Mouse (Mus musculus): ENCODE measurements around the gene Krtap19-3. TPM values are rescaled to one million over a fixed set of nuclear protein-coding genes. Genes with fewer than 3 reads are reported as not detected.

Krtap19-3 gene
- total RNA-seq (2021), result not detected
- not detected in 2 replicates for polyA plus RNA-seq (2012; rRNA removed)
- long read RNA-seq, result 0 reads

GRCm38 (mm10) chr16:88877938-88878337 lies at the start of gene Krtap19-3:
Krtap19-3 (minus strand) TSS chr16:88878038.
- no peak for DNase-seq
- intact Hi-C loops (cut with DNase I), result no loop called here
- Histone ChIP-seq H3K27me3 (ENCODE audit: control insufficient read depth, insufficient read depth, low read length) (no peaks in the 10 kb centered on the region), H3K36me3 (ENCODE audit: control insufficient read depth, insufficient read depth, low read length) (no peaks in the 10 kb centered on the region), H3K4me3 (no peak within 1 kb of the TSS), H3K9ac (ENCODE audit: low read depth, low read length) (no peak within 1 kb of the TSS), H3K4me1 (ENCODE audit: control insufficient read depth, insufficient read depth, low read length) (no peaks in the 10 kb centered on the region), H3K79me2 (replicated peaks; ENCODE audit: control insufficient read depth, insufficient read depth, low read length) (no peaks in the 10 kb centered on the region), H3K27ac (no peak within 1 kb of the TSS)
- TF ChIP-seq EP300 (IDR thresholded peaks at IDR 0.05; ENCODE audit: insufficient read depth, low read depth, low read length) (no peak), CTCF (IDR thresholded peaks at IDR 0.05) (no peak), POLR2A (IDR thresholded peaks at IDR 0.05; ENCODE audit: insufficient read depth, low read depth, low read length) (no peak)
- WGBS, result 88% methylated on average over 2 of the region's 2 CpGs

GRCm38 (mm10) chr16:88896357-88896756 lies 18.5 kb upstream of the Krtap19-3 start, which contains the start of gene Krtap19-5:
Krtap19-5 (minus strand) TSS chr16:88896457.
- 85% methylated on average over 6 of the region's 6 CpGs for WGBS

GRCm38 (mm10) chr16:88886870-88887269 lies 9.0 kb upstream of the Krtap19-3 start:
- DNase-seq, result no peak
- no peak overlapping the region for H3K9ac ChIP-seq (ENCODE audit: low read depth, low read length)
- no peaks in the 10 kb centered on the region for H3K36me3 ChIP-seq (ENCODE audit: control insufficient read depth, insufficient read depth, low read length)
- no peak for TF ChIP-seq EP300 (IDR thresholded peaks at IDR 0.05; ENCODE audit: insufficient read depth, low read depth, low read length)
- TF ChIP-seq POLR2A (IDR thresholded peaks at IDR 0.05; ENCODE audit: insufficient read depth, low read depth, low read length), result no peak
- TF ChIP-seq CTCF (IDR thresholded peaks at IDR 0.05), result no peak
- H3K4me1 ChIP-seq (ENCODE audit: control insufficient read depth, insufficient read depth, low read length), result no peaks in the 10 kb centered on the region
- no peak overlapping the region for H3K4me3 ChIP-seq
- H3K27me3 ChIP-seq (ENCODE audit: control insufficient read depth, insufficient read depth, low read length), result no peaks in the 10 kb centered on the region
- no peak overlapping the region for H3K27ac ChIP-seq
- intact Hi-C loops (cut with DNase I), result no loop called here
- no peaks in the 10 kb centered on the region for H3K79me2 ChIP-seq (replicated peaks; ENCODE audit: control insufficient read depth, insufficient read depth, low read length)
- WGBS, result 77% methylated on average over 6 of the region's 6 CpGs

More at GRCm38 (mm10) chr16:88896357-88896756, 18.5 kb upstream of the Krtap19-3 start, which contains the start of gene Krtap19-5:
- H3K9ac ChIP-seq (ENCODE audit: low read depth, low read length), result no peak within 1 kb of the TSS
- no peak for DNase-seq
- H3K27ac ChIP-seq, result no peak within 1 kb of the TSS
- no peaks in the 10 kb centered on the region for H3K27me3 ChIP-seq (ENCODE audit: control insufficient read depth, insufficient read depth, low read length)
- H3K4me3 ChIP-seq, result no peak within 1 kb of the TSS
- H3K4me1 ChIP-seq (ENCODE audit: control insufficient read depth, insufficient read depth, low read length), result no peaks in the 10 kb centered on the region
- no peaks in the 10 kb centered on the region for H3K79me2 ChIP-seq (replicated peaks; ENCODE audit: control insufficient read depth, insufficient read depth, low read length)
- no peak for TF ChIP-seq EP300 (IDR thresholded peaks at IDR 0.05; ENCODE audit: insufficient read depth, low read depth, low read length)
- no peak for TF ChIP-seq CTCF (IDR thresholded peaks at IDR 0.05)
- TF ChIP-seq POLR2A (IDR thresholded peaks at IDR 0.05; ENCODE audit: insufficient read depth, low read depth, low read length), result no peak
- intact Hi-C loops (cut with DNase I), result no loop called here
- H3K36me3 ChIP-seq (ENCODE audit: control insufficient read depth, insufficient read depth, low read length), result no peaks in the 10 kb centered on the region

DNA sequence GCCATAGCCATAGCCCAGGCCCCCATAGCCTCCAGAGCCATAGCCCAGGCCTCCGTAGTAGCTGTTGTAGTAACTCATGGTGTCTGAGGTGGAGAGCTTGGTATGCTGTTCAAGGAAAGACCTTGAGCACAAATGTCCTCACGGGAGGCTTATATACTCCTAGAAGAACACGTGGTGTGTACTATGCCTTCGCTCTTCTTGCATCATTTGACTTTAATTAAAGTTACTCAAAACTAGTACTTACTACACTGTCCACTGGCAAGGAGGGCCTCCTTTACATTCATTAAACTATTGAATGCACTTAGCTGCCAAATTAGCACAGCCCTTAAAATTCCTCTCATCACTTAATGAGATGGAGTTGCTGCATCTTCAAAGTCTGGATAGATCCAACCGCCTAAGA lies 7.2 kb upstream of the Krtap19-3 start, which contains the start of gene Krtap19-4:
TSS of gene Krtap19-4 (minus strand) at position 101 of the 400 bp plus-strand sequence.
- no peak for DNase-seq
- Histone ChIP-seq H3K36me3 (ENCODE audit: control insufficient read depth, insufficient read depth, low read length) (no peaks in the 10 kb centered on the region), H3K4me3 (no peak within 1 kb of the TSS), H3K27me3 (ENCODE audit: control insufficient read depth, insufficient read depth, low read length) (no peaks in the 10 kb centered on the region), H3K9ac (ENCODE audit: low read depth, low read length) (no peak within 1 kb of the TSS), H3K27ac (no peak within 1 kb of the TSS), H3K79me2 (replicated peaks; ENCODE audit: control insufficient read depth, insufficient read depth, low read length) (no peaks in the 10 kb centered on the region), H3K4me1 (ENCODE audit: control insufficient read depth, insufficient read depth, low read length) (no peaks in the 10 kb centered on the region)
- WGBS, result 68% methylated on average over 5 of the region's 5 CpGs
- no peak for TF ChIP-seq CTCF (IDR thresholded peaks at IDR 0.05)
- TF ChIP-seq POLR2A (IDR thresholded peaks at IDR 0.05; ENCODE audit: insufficient read depth, low read depth, low read length), result no peak
- no peak for TF ChIP-seq EP300 (IDR thresholded peaks at IDR 0.05; ENCODE audit: insufficient read depth, low read depth, low read length)
- intact Hi-C loops (cut with DNase I), result no loop called here

DNA sequence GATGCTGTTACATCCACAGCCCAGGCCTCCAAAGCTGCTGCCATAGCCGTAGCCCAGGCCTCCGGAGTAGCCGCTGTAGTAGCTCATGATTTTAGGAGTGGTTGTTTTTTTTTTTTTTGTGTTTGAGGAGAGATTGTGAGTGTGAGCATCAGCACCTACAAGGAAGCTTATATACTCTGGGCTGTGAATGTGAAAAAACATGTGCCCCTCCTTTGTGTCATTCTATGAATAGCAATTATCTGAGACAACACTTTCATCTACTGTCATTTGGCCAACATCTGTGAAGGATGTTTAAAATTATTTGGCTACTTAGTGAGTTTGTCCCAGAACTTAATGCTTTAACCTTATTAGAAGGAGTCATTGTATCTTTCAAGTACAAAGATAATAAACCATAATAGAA lies 3.7 kb downstream of the Krtap19-3 start, which contains the start of gene Krtap19-2:
TSS of gene Krtap19-2 (minus strand) at position 101 of the 400 bp plus-strand sequence.
- intact Hi-C loops (cut with DNase I), result no loop called here
- H3K36me3 ChIP-seq (ENCODE audit: control insufficient read depth, insufficient read depth, low read length), result no peaks in the 10 kb centered on the region
- no peak within 1 kb of the TSS for H3K27ac ChIP-seq
- DNase-seq, result no peak
- no peaks in the 10 kb centered on the region for H3K27me3 ChIP-seq (ENCODE audit: control insufficient read depth, insufficient read depth, low read length)
- H3K4me3 ChIP-seq, result no peak within 1 kb of the TSS
- TF ChIP-seq CTCF (IDR thresholded peaks at IDR 0.05) (no peak), POLR2A (IDR thresholded peaks at IDR 0.05; ENCODE audit: insufficient read depth, low read depth, low read length) (no peak), EP300 (IDR thresholded peaks at IDR 0.05; ENCODE audit: insufficient read depth, low read depth, low read length) (no peak)
- H3K79me2 ChIP-seq (replicated peaks; ENCODE audit: control insufficient read depth, insufficient read depth, low read length), result no peaks in the 10 kb centered on the region
- H3K9ac ChIP-seq (ENCODE audit: low read depth, low read length), result no peak within 1 kb of the TSS
- 91% methylated on average over 3 of the region's 3 CpGs for WGBS
- H3K4me1 ChIP-seq (ENCODE audit: control insufficient read depth, insufficient read depth, low read length), result no peaks in the 10 kb centered on the region

- TF ChIP-seq POLR2A (IDR thresholded peaks at IDR 0.05; ENCODE audit: insufficient read depth, low read depth, low read length) (no peak), CTCF (IDR thresholded peaks at IDR 0.05) (no peak), EP300 (IDR thresholded peaks at IDR 0.05; ENCODE audit: insufficient read depth, low read depth, low read length) (no peak)
- DNase-seq, result no peak
- 81% methylated on average over 6 of the region's 6 CpGs for WGBS
- no peak within 1 kb of the TSS for H3K27ac ChIP-seq
- H3K9ac ChIP-seq (ENCODE audit: low read depth, low read length), result no peak within 1 kb of the TSS
- intact Hi-C loops (cut with DNase I), result no loop called here
- H3K36me3 ChIP-seq (ENCODE audit: control insufficient read depth, insufficient read depth, low read length), result no peaks in the 10 kb centered on the region
- H3K4me1 ChIP-seq (ENCODE audit: control insufficient read depth, insufficient read depth, low read length), result no peaks in the 10 kb centered on the region
- no peaks in the 10 kb centered on the region for H3K79me2 ChIP-seq (replicated peaks; ENCODE audit: control insufficient read depth, insufficient read depth, low read length)
- no peaks in the 10 kb centered on the region for H3K27me3 ChIP-seq (ENCODE audit: control insufficient read depth, insufficient read depth, low read length)
- H3K4me3 ChIP-seq, result no peak within 1 kb of the TSS
Measured at GRCm38 (mm10) chr16:88869311-88869710, 8.5 kb downstream of the Krtap19-3 start, which contains the start of gene Krtap19-1. Krtap19-1 (minus strand) TSS chr16:88869411.

All from heart, adult 2 months (tissue).